Mouse (Mus musculus) C2C12 (cell line): ENCODE measurements around the gene Mthfd1l. TPM values are rescaled to one million over a fixed set of nuclear protein-coding genes. Genes with fewer than 3 reads are reported as not detected.

ENCODE experiments used
- H3K27me3 ChIP-seq: one replicate; pipeline ENCODE4 v1.6.1; 2011; ENCODE audit not compliant: control insufficient read depth, insufficient read depth, insufficient read length
- H3K36me3 ChIP-seq: one replicate; pipeline ENCODE4 v1.6.1; 2011; ENCODE audit not compliant: control insufficient read depth, insufficient read depth
- H3K4me3 ChIP-seq: one replicate; pipeline ENCODE4 v1.5.1; 2011; ENCODE audit warnings: mild to moderate bottlenecking, control low read depth; ENCODE audit not compliant: poor library complexity, insufficient read depth, severe bottlenecking
- H3K79me2 ChIP-seq: one replicate; pipeline ENCODE4 v1.6.1; 2011; ENCODE audit not compliant: control insufficient read depth, insufficient read depth
- H3K79me3 ChIP-seq: one replicate; pipeline ENCODE4 v1.6.1; 2011; ENCODE audit warnings: low read depth, control low read depth
- H3ac ChIP-seq: one replicate; pipeline ENCODE3; 2011; ENCODE audit warnings: low read depth; ENCODE audit not compliant: control insufficient read depth, insufficient read length
- CEBPB ChIP-seq: IDR thresholded peaks from one replicate; pipeline ENCODE4 v1.6.1; 2011; ENCODE audit warnings: low read depth, mild to moderate bottlenecking, control low read depth, moderate library complexity
- CTCF ChIP-seq: IDR thresholded peaks from one replicate; pipeline ENCODE4 v1.5.1; 2011; ENCODE audit not compliant: control insufficient read depth, insufficient read depth, insufficient read length
- FOSL1 ChIP-seq: IDR thresholded peaks from one replicate; pipeline ENCODE4 v1.8.0; 2011; ENCODE audit warnings: mild to moderate bottlenecking, low read length; ENCODE audit not compliant: poor library complexity, insufficient read depth, severe bottlenecking
- MAX ChIP-seq: IDR thresholded peaks from one replicate; pipeline ENCODE4 v1.6.1; 2011; ENCODE audit warnings: mild to moderate bottlenecking, control low read depth
- MYOD1 ChIP-seq: IDR thresholded peaks from one replicate; pipeline ENCODE4 v1.6.1; 2011; ENCODE audit warnings: low read depth; ENCODE audit not compliant: control insufficient read depth, insufficient read length
- MYOG ChIP-seq: IDR thresholded peaks from one replicate; pipeline ENCODE4 v1.6.1; 2011; ENCODE audit not compliant: control insufficient read depth, insufficient read length; ENCODE audit errors: extremely low read depth
- USF1 ChIP-seq: IDR thresholded peaks from one replicate; pipeline ENCODE4 v1.6.1; 2011; ENCODE audit warnings: low read depth, mild to moderate bottlenecking, control low read depth, moderate library complexity
- long read RNA-seq, 2 experiments: library from polyadenylated mRNA; unstranded; transcript quantifications; one replicate each; pipeline ENCODE4 v2.0.0; 2019 to 2020
- polyA plus RNA-seq: library from polyadenylated mRNA; unstranded; fragments of >200 nt; fragmentation: generic; extraction: Trizol; gene quantifications from one replicate; pipeline ENCODE4 v1.2.1, GENCODE M21; 2012; ENCODE audit warnings: missing spikeins

Gene Mthfd1l
- 43.6 TPM for polyA plus RNA-seq
- long read RNA-seq, experiment 1, transcript Mthfd1l-202 (28 exons, 3,669 nt), result major isoform, 6 of 14 reads
- long read RNA-seq, experiment 1, partial matches to known transcripts, result 5 of 14 reads
- long read RNA-seq, experiment 1, other reads (novel, unspliced or antisense), result 1 of 14 reads
- long read RNA-seq, experiment 2, transcript Mthfd1l-201 (28 exons, 3,535 nt), result minor isoform, 114 of 536 reads
- long read RNA-seq, experiment 2, transcript Mthfd1l-202 (28 exons, 3,669 nt), result major isoform, 356 of 536 reads
- long read RNA-seq, experiment 2, partial matches to known transcripts, result 22 of 536 reads
- long read RNA-seq, experiment 2, other reads (novel, unspliced or antisense), result 41 of 536 reads

- H3K27me3 ChIP-seq, result no peaks in the 10 kb centered on the region
- H3K79me2 ChIP-seq, result peaks cover 43% of the 10 kb centered on the region
- peak within 1 kb of the TSS; percentile 86 for H3K4me3 ChIP-seq
- peaks cover 10% of the 10 kb centered on the region for H3K36me3 ChIP-seq
- peak within 1 kb of the TSS; percentile 97 for H3ac ChIP-seq
- TF ChIP-seq FOSL1, result no peak
- TF ChIP-seq MAX, result peak; percentile 57
- TF ChIP-seq CTCF, result peak; percentile 75
- peaks cover 39% of the 10 kb centered on the region for H3K79me3 ChIP-seq
Measured at GRCm38 (mm10) chr10:3972981-3973588, at the start of gene Mthfd1l. TSS of gene Mthfd1l (plus strand) at chr10:3973118.

- H3ac ChIP-seq, result no peak overlapping the region
- H3K4me3 ChIP-seq, result no peak overlapping the region
- no peaks in the 10 kb centered on the region for H3K27me3 ChIP-seq
- no peaks in the 10 kb centered on the region for H3K79me3 ChIP-seq
- TF ChIP-seq MAX, result no peak
- no peak for TF ChIP-seq MYOG
- TF ChIP-seq MYOD1, result no peak
- TF ChIP-seq FOSL1, result no peak
- no peak for TF ChIP-seq CEBPB
- TF ChIP-seq CTCF, result no peak
- TF ChIP-seq USF1, result no peak
- no peaks in the 10 kb centered on the region for H3K79me2 ChIP-seq
- no peaks in the 10 kb centered on the region for H3K36me3 ChIP-seq
Measured at GRCm38 (mm10) chr10:3928008-3928545, 44.8 kb upstream of the Mthfd1l start.

- Histone ChIP-seq H3K79me2 (no peaks in the 10 kb centered on the region), H3K79me3 (no peaks in the 10 kb centered on the region), H3K27me3 (no peaks in the 10 kb centered on the region), H3K4me3 (no peak overlapping the region), H3ac (no peak overlapping the region), H3K36me3 (no peaks in the 10 kb centered on the region)
- TF ChIP-seq MYOD1 (no peak), FOSL1 (no peak), USF1 (no peak), CEBPB (no peak), MAX (no peak), CTCF (no peak), MYOG (no peak)
Measured at GRCm38 (mm10) chr10:3931831-3932230, 41.1 kb upstream of the Mthfd1l start.

- Histone ChIP-seq H3K36me3 (no peaks in the 10 kb centered on the region), H3K27me3 (peaks cover 5% of the 10 kb centered on the region), H3ac (no peak overlapping the region), H3K4me3 (no peak overlapping the region), H3K79me3 (no peaks in the 10 kb centered on the region), H3K79me2 (no peaks in the 10 kb centered on the region)
- TF ChIP-seq MYOD1 (no peak), CEBPB (no peak), USF1 (no peak), MAX (no peak), FOSL1 (no peak), CTCF (no peak), MYOG (no peak)
Measured at GRCm38 (mm10) chr10:3933311-3933940, 39.5 kb upstream of the Mthfd1l start.

DNA sequence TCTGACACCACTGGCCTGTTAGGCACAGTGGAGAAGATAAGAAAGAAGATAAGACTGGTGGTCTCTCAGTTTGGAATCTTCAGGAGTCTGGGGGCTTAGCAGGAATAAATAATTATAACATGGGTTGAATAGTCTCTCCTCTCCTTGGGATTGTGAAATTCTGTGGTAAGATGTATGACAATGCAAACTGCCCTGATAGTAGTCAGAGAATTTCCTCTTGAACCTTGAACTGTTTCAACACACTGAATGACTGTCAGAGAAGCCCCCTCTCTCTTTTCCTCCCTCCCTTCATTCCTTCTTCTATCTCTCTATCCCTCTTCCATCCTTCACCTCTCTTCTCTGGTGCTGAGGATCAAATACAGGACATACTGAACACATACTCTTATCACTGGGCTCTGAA lies 36.1 kb upstream of the Mthfd1l start:
- TF ChIP-seq MYOD1, result no peak
- TF ChIP-seq FOSL1, result no peak
- no peak for TF ChIP-seq USF1
- TF ChIP-seq CEBPB, result no peak
- no peak overlapping the region for H3ac ChIP-seq
- H3K4me3 ChIP-seq, result no peak overlapping the region
- H3K79me2 ChIP-seq, result no peaks in the 10 kb centered on the region
- H3K36me3 ChIP-seq, result no peaks in the 10 kb centered on the region
- H3K79me3 ChIP-seq, result no peaks in the 10 kb centered on the region
- H3K27me3 ChIP-seq, result peaks cover 14% of the 10 kb centered on the region
